Mouse (Mus musculus) small intestine, adult 2 months (tissue): ENCODE data around the gene Dnajb11.

ENCODE experiments used
- CTCF ChIP-seq: fragments of 200-500 bp; IDR thresholded peaks from 2 replicates; pipeline ENCODE4 v1.5.1; 2012; ENCODE audit warnings: low read depth, mild to moderate bottlenecking, control low read depth, inconsistent platforms, low read length, moderate library complexity, mixed read lengths; ENCODE audit not compliant: insufficient replicate concordance, insufficient read length; ENCODE audit errors: extremely low read depth
- POLR2A ChIP-seq: fragments of 200-500 bp; IDR thresholded peaks from 2 replicates; pipeline ENCODE4 v1.6.1; 2012; ENCODE audit warnings: low read depth, mild to moderate bottlenecking, control low read depth, inconsistent platforms, low read length, moderate library complexity

- TF ChIP-seq CTCF = no peak
- no peak for TF ChIP-seq POLR2A
Observed at GRCm38 (mm10) chr16:22852709-22853108, 4.9 kb upstream of the Dnajb11 start.
